Mouse (Mus musculus) embryonic facial prominence, embryonic 14.5 days (tissue): ENCODE measurements at regions not wholly inside any gene's neighbourhood (a gene's known extent, or its start where the extent isn't known, plus 50 kb on each side); places are given as distances from the start of the nearest gene placed in this dataset.
A peak's percentile ranks its signal among the peaks of the same experiment; 100 is the strongest.

Source experiments
- ATAC-seq: fragments of 200-750 bp; cut with Nextera tagmentation; 2 replicates; pipeline ENCODE4 v1.8.0; 2017; ENCODE audit warnings: low read depth, moderate number of reproducible peaks, moderate TSS enrichment
- DNase-seq: peaks from one replicate; pipeline ENCODE4 v3.0.0-alpha.2; 2015; ENCODE audit warnings: low spot score
- H3K27ac ChIP-seq: fragments of 300-500 bp; sonication (generic); replicated peaks from 2 replicates; pipeline ENCODE4 v1.5.1; 2014; ENCODE audit warnings: low read depth, mild to moderate bottlenecking, low read length, moderate library complexity
- H3K27me3 ChIP-seq: fragments of 300-500 bp; sonication (generic); replicated peaks from 2 replicates; pipeline ENCODE4 v1.6.1; 2014; ENCODE audit warnings: low read length; ENCODE audit not compliant: control insufficient read depth, insufficient read depth
- H3K36me3 ChIP-seq: fragments of 300-500 bp; sonication (generic); 2 replicates; pipeline ENCODE4 v1.6.1; 2014; ENCODE audit warnings: low read length, mixed read lengths; ENCODE audit not compliant: control insufficient read depth, insufficient read depth
- H3K4me1 ChIP-seq: fragments of 300-500 bp; sonication (generic); 2 replicates; pipeline ENCODE4 v1.6.1; 2014; ENCODE audit warnings: antibody characterized with exemption, low read length; ENCODE audit not compliant: control insufficient read depth, insufficient read depth
- H3K4me2 ChIP-seq: fragments of 300-500 bp; sonication (generic); 2 replicates; pipeline ENCODE4 v1.6.1; 2014; ENCODE audit warnings: low read depth, mild to moderate bottlenecking, low read length, moderate library complexity, mixed read lengths
- H3K4me3 ChIP-seq: fragments of 300-500 bp; sonication (generic); 2 replicates; pipeline ENCODE4 v1.5.1; 2014; ENCODE audit warnings: low read depth, mild to moderate bottlenecking, low read length
- H3K9ac ChIP-seq: fragments of 300-500 bp; sonication (generic); 2 replicates; pipeline ENCODE4 v1.6.1; 2014; ENCODE audit warnings: low read depth, mild to moderate bottlenecking, low read length, moderate library complexity, mixed read lengths
- H3K9me3 ChIP-seq: fragments of 300-500 bp; sonication (generic); 2 replicates; pipeline ENCODE4 v1.6.1; 2016; ENCODE audit warnings: low read length; ENCODE audit not compliant: control insufficient read depth
- WGBS: fragments of 180-500 bp; shearing (Covaris S2); extraction: QIAGEN DNeasy Blood & Tissue Kit; methylation state at CpG from one replicate; pipeline ENCODE4 v1.1.7; 2014; 5-methylcytosine and 5-hydroxymethylcytosine counted together

DNA sequence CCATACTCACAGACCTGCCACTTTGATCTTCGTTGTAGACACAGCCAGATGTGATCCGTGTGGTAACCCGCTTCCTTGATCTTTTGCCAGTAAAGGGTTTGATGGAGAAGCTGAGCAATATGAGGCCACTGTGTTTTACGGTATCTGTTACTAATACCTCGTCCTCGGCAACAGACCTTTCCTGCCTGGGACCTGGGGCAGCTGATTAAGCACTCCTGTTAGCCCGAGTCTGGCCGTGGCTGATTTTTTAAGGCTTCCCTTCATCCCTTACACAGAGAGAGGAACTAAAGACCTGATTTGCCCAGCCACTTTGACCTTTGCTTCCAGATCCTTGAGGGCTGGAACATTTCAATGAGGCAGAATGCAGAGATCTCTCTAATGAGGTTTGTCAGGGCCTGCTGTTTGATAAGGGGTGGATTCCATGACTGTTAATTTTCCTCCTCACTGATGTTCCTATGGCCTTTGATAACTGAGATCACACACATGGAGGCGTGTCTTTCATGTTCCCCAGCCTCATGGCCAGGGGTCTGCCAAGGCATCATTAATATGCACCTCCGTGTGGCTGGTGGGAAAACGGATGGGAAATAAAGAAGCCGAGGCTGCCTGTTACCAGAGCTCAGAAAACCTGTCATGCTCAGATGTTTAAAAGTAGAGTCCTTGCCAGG lies 231.0 kb upstream of the Mpped2 start:
- no peak overlapping the region for H3K4me2 ChIP-seq
- no peaks in the 10 kb centered on the region for H3K27me3 ChIP-seq
- ATAC-seq (no peak), DNase-seq (peak; percentile 35)
- no peaks in the 10 kb centered on the region for H3K9me3 ChIP-seq
- no peak overlapping the region for H3K9ac ChIP-seq
- H3K4me1 ChIP-seq: peaks cover 18% of the 10 kb centered on the region
- no peak overlapping the region for H3K27ac ChIP-seq
- no peaks in the 10 kb centered on the region for H3K36me3 ChIP-seq
- WGBS: 36% methylated on average over 12 of the region's 12 CpGs
- no peak overlapping the region for H3K4me3 ChIP-seq

- Histone ChIP-seq H3K36me3 (no peaks in the 10 kb centered on the region), H3K4me3 (no peak overlapping the region), H3K4me1 (peaks cover 18% of the 10 kb centered on the region), H3K4me2 (no peak overlapping the region), H3K9me3 (no peaks in the 10 kb centered on the region), H3K9ac (no peak overlapping the region), H3K27ac (no peak overlapping the region), H3K27me3 (no peaks in the 10 kb centered on the region)
- no peak for ATAC-seq
- no peak for DNase-seq
- 48% methylated on average over 3 of the region's 3 CpGs for WGBS
Observed at GRCm38 (mm10) chr2:106465055-106465454, 228.0 kb upstream of the Mpped2 start.

DNA sequence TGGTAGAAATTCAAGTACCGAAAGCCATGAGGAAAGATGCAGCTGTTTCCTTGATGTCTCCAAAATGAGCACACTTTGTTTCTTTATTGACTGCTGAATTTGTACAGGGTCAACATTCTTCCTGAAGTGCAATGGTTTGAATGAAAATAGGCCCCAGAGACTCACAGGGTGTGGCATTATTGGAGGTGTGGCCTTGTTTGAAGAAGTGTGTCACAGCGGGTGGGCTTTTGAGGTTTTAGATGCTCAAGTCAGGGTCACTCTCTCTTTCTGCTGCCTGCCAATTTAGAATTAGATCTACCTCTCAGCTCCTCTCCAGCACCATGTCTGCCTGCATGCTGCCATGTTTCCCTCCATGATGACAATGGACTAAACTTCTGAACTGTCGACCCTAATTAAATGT lies 227.2 kb upstream of the Mpped2 start:
- Histone ChIP-seq H3K4me1 (peaks cover 12% of the 10 kb centered on the region), H3K9ac (no peak overlapping the region), H3K36me3 (no peaks in the 10 kb centered on the region), H3K4me2 (no peak overlapping the region), H3K27me3 (no peaks in the 10 kb centered on the region), H3K27ac (no peak overlapping the region), H3K4me3 (no peak overlapping the region), H3K9me3 (no peaks in the 10 kb centered on the region)
- DNase-seq (no peak), ATAC-seq (no peak)
- WGBS: 80% methylated on average over 3 of the region's 3 CpGs

DNA sequence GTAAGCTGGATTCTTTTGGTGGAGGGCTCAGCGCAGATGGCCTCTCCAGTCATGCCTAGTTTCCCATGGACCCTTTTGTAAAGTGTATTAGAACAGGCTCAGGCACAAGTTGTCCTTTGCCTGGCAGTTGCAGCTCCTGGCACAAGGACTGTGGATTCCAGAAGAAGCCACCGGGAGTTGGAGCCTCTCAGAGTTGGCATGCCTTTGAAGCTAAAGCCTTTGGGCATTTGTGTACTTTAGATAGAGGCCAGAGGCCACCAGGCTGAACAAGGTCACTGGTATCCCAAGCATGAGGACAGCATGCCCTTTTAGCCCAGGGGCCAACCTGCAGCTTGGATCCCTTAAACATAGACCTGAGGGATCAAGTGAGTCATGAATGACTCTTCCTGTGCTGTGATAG lies 223.9 kb upstream of the Mpped2 start:
- WGBS: 80% methylated on average over 2 of the region's 2 CpGs
- Histone ChIP-seq H3K27ac (no peak overlapping the region), H3K9me3 (no peaks in the 10 kb centered on the region), H3K9ac (no peak overlapping the region), H3K4me2 (no peak overlapping the region), H3K27me3 (no peaks in the 10 kb centered on the region), H3K4me3 (no peak overlapping the region), H3K36me3 (no peaks in the 10 kb centered on the region), H3K4me1 (no peaks in the 10 kb centered on the region)
- DNase-seq: no peak
- ATAC-seq: no peak

- DNase-seq (no peak), ATAC-seq (no peak)
- Histone ChIP-seq H3K27me3 (no peaks in the 10 kb centered on the region), H3K4me3 (no peak overlapping the region), H3K36me3 (no peaks in the 10 kb centered on the region), H3K4me2 (no peak overlapping the region), H3K27ac (no peak overlapping the region), H3K9ac (no peak overlapping the region), H3K4me1 (no peaks in the 10 kb centered on the region), H3K9me3 (no peaks in the 10 kb centered on the region)
- 72% methylated on average over 3 of the region's 3 CpGs for whole genome bisulfite sequencing
Observed at GRCm38 (mm10) chr2:106473458-106473857, 219.6 kb upstream of the Mpped2 start.

GRCm38 (mm10) chr2:106477991-106478390 lies 215.1 kb upstream of the Mpped2 start:
- 83% methylated on average over 2 of the region's 2 CpGs for WGBS
- ATAC-seq (no peak), DNase-seq (no peak)
- Histone ChIP-seq H3K27ac (no peak overlapping the region), H3K36me3 (no peaks in the 10 kb centered on the region), H3K4me1 (no peaks in the 10 kb centered on the region), H3K9ac (no peak overlapping the region), H3K4me3 (no peak overlapping the region), H3K9me3 (no peaks in the 10 kb centered on the region), H3K4me2 (no peak overlapping the region), H3K27me3 (no peaks in the 10 kb centered on the region)

- Histone ChIP-seq H3K36me3 (no peaks in the 10 kb centered on the region), H3K27ac (no peak overlapping the region), H3K9ac (no peak overlapping the region), H3K4me3 (no peak overlapping the region), H3K27me3 (no peaks in the 10 kb centered on the region), H3K4me1 (no peaks in the 10 kb centered on the region), H3K9me3 (no peaks in the 10 kb centered on the region), H3K4me2 (no peak overlapping the region)
- ATAC-seq: no peak
- no peak for DNase-seq
- WGBS: 62% methylated on average over 5 of the region's 5 CpGs
Observed at GRCm38 (mm10) chr2:106487335-106488082, 205.6 kb upstream of the Mpped2 start.

- Histone ChIP-seq H3K4me3 (no peak overlapping the region), H3K4me1 (peaks cover 10% of the 10 kb centered on the region; the same call in 1 of the 2 replicates), H3K4me2 (no peak overlapping the region), H3K27ac (no peak overlapping the region), H3K27me3 (no peaks in the 10 kb centered on the region), H3K9ac (no peak overlapping the region; the same call in 1 of the 2 replicates), H3K36me3 (no peaks in the 10 kb centered on the region), H3K9me3 (no peaks in the 10 kb centered on the region)
- DNase-seq (no peak), ATAC-seq (no peak)
Observed at GRCm38 (mm10) chr2:106498735-106499134, 194.3 kb upstream of the Mpped2 start.
